Mouse (Mus musculus) gastrocnemius, adult 2 months (tissue): ENCODE measurements around the gene Tcp11l1. TPM values are rescaled to one million over a fixed set of nuclear protein-coding genes. Genes with fewer than 3 reads are reported as not detected.

Experiments
- DNase-seq: peaks from one replicate; pipeline ENCODE4 v3.0.0; 2022
- H3K27ac ChIP-seq: fragments of 200-600 bp; 2 replicates; pipeline ENCODE4 v1.8.1; 2022; ENCODE audit warnings: mild to moderate bottlenecking
- H3K4me3 ChIP-seq: fragments of 200-600 bp; 2 replicates; pipeline ENCODE4 v1.8.1; 2022; ENCODE audit warnings: mild to moderate bottlenecking, moderate library complexity
- CTCF ChIP-seq: fragments of 200-600 bp; IDR thresholded peaks from 2 replicates; pipeline ENCODE4 v1.8.1; 2022; ENCODE audit warnings: antibody characterized with exemption, mild to moderate bottlenecking, moderate library complexity
- intact Hi-C: fragments of 180-260 bp; cut with DNase I; formaldehyde crosslinking; loops from one replicate; pipeline ENCODE4 v1.15.1; 2025
- total RNA-seq, 2 experiments: library from RNA; stranded (reverse); gene quantifications; 2 replicates each; pipeline ENCODE4 v1.2.3; 2021

Gene Tcp11l1
- total RNA-seq, 2 experiments from 2014 or later = 8.6 to 9.2 TPM

DNA sequence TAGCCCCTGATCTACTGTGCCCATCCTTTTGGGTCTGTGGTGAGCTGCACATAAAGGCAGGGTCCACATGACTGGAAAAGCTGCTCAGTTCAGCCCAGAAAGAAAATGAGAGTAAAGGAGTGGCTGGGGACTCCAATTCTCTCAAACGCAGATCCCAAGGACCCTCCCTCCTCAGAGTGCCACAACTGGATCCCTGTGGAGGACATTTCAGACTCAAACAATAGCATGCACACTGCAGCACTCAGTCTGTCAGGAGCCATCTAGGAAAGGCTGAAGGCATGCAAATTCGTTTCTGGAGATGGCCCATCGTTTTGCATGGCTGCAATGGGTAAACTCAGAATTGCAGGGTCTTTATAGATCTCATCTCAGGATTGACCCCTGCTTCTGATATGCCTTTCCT lies 8.8 kb downstream of the Tcp11l1 start:
- no peak for DNase-seq
- H3K4me3 ChIP-seq = no peak overlapping the region
- intact Hi-C loops = no loop called here
- H3K27ac ChIP-seq = no peak overlapping the region
- no peak for TF ChIP-seq CTCF

GRCm38 (mm10) chr2:104699659-104700058 lies 12.3 kb downstream of the Tcp11l1 start:
- Histone ChIP-seq H3K27ac (peak overlapping the region; percentile 44), H3K4me3 (peak overlapping the region; percentile 41)
- DNase-seq = peak; percentile 37
- intact Hi-C loops = no loop called here
- TF ChIP-seq CTCF = peak; percentile 14; the same call in 1 of the 2 replicates

GRCm38 (mm10) chr2:104692551-104692950 lies 19.4 kb downstream of the Tcp11l1 start:
- Histone ChIP-seq H3K4me3 (no peak overlapping the region), H3K27ac (no peak overlapping the region)
- no peak for DNase-seq
- TF ChIP-seq CTCF = no peak
- intact Hi-C loops = no loop called here

DNA sequence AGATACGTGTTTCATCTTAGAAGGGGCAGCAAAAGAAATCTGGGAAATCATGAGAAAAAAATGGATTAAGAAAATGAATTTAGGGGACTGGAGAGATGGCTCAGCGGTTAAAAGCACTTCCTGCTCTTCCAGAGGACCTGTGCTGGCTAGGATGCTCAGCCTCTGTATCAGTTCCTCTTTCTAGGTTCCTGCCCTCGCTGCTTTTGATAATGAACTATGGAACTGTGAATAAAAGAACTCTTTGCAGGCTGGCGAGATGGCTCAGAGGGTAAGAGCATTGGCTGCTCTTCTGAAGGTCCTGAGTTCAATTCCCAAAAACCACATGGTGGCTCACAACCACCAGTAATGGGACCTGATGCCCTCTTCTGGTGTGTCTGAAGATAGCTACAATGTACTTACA lies 21.2 kb downstream of the Tcp11l1 start:
- TF ChIP-seq CTCF = no peak

GRCm38 (mm10) chr2:104688724-104689123 lies 23.2 kb downstream of the Tcp11l1 start:
- intact Hi-C loops = loop anchor here (5.0 to 10.0 kb wide), 2 partner anchors 64 to 546 kb away; no protein-coding TSS in a partner anchor
- no peak overlapping the region for H3K4me3 ChIP-seq
- H3K27ac ChIP-seq = no peak overlapping the region
- DNase-seq = no peak
- no peak for TF ChIP-seq CTCF

More for the DNA sequence above, 21.2 kb downstream of the Tcp11l1 start:
- DNase-seq = no peak
- Histone ChIP-seq H3K27ac (no peak overlapping the region), H3K4me3 (no peak overlapping the region)
- intact Hi-C loops = no loop called here

DNA sequence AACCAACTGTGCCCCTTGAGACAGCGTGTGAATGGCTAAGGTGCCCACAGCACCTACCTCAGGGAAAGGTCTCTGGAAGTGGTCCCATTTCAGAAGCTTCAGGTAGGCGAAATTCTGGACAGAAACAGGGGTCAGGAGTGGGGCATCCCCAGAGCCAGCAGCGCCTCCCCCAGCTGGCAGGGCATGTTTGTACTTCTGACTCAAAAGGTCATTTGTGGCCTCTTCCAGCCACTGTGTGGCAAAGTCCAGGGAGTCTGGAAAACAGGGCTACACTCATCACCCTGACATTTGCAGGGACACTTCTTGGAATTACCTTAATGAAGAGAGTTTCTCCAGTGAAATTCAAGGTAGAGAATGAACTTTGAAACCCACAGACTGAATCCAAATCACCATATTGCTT lies 23.6 kb downstream of the Tcp11l1 start:
- intact Hi-C loops = loop anchor here (5.0 to 10.0 kb wide), 2 partner anchors 64 to 546 kb away; no protein-coding TSS in a partner anchor
- no peak overlapping the region for H3K4me3 ChIP-seq
- no peak overlapping the region for H3K27ac ChIP-seq
- no peak for DNase-seq
- TF ChIP-seq CTCF = no peak

GRCm38 (mm10) chr2:104687261-104687660 lies 24.7 kb downstream of the Tcp11l1 start:
- Histone ChIP-seq H3K4me3 (no peak overlapping the region), H3K27ac (no peak overlapping the region)
- intact Hi-C loops = loop anchor here (5.0 to 10.0 kb wide), 2 partner anchors 65 to 548 kb away; no protein-coding TSS in a partner anchor
- TF ChIP-seq CTCF = no peak
- no peak for DNase-seq

DNA sequence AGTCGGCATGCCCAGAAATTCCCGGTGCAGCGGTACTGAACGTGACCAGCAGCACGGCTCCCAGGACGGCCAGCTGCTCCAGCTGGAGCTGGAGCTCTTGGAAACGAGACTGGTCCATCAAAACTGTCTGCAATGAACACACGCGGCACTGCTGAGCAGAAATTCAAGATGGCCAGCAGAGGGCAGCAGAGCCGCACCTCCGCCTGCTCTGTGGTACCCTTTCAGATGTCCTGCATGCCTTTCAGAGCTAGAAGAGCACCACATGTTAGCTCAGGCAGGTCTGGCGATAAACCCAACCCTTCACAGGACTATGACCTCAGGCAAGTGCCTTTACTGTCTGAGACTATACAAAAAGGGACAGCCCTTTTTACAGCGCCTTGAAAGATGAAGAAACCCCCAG lies 26.6 kb downstream of the Tcp11l1 start:
- TF ChIP-seq CTCF = no peak; the same call in none of the 2 replicates
- DNase-seq = peak; percentile 81
- Histone ChIP-seq H3K27ac (no peak overlapping the region), H3K4me3 (no peak overlapping the region)
- intact Hi-C loops = loop anchor here (2.0 to 10.0 kb wide), 3 partner anchors 67 to 549 kb away; no protein-coding TSS in a partner anchor

GRCm38 (mm10) chr2:104684771-104685170 lies 27.2 kb downstream of the Tcp11l1 start:
- no peak overlapping the region for H3K27ac ChIP-seq
- no peak for DNase-seq
- TF ChIP-seq CTCF = no peak
- intact Hi-C loops = loop anchor here (2.0 to 10.0 kb wide), 3 partner anchors 68 to 550 kb away; no protein-coding TSS in a partner anchor
- no peak overlapping the region for H3K4me3 ChIP-seq

- intact Hi-C loops = no loop called here
Observed at GRCm38 (mm10) chr2:104677326-104677725, 34.6 kb downstream of the Tcp11l1 start.

GRCm38 (mm10) chr2:104671724-104672123 lies 40.2 kb downstream of the Tcp11l1 start:
- Histone ChIP-seq H3K4me3 (no peak overlapping the region), H3K27ac (no peak overlapping the region)
- DNase-seq = no peak
- no peak for TF ChIP-seq CTCF
- intact Hi-C loops = no loop called here

More at GRCm38 (mm10) chr2:104677326-104677725, 34.6 kb downstream of the Tcp11l1 start:
- TF ChIP-seq CTCF = no peak
- Histone ChIP-seq H3K27ac (no peak overlapping the region), H3K4me3 (no peak overlapping the region)
- DNase-seq = no peak

DNA sequence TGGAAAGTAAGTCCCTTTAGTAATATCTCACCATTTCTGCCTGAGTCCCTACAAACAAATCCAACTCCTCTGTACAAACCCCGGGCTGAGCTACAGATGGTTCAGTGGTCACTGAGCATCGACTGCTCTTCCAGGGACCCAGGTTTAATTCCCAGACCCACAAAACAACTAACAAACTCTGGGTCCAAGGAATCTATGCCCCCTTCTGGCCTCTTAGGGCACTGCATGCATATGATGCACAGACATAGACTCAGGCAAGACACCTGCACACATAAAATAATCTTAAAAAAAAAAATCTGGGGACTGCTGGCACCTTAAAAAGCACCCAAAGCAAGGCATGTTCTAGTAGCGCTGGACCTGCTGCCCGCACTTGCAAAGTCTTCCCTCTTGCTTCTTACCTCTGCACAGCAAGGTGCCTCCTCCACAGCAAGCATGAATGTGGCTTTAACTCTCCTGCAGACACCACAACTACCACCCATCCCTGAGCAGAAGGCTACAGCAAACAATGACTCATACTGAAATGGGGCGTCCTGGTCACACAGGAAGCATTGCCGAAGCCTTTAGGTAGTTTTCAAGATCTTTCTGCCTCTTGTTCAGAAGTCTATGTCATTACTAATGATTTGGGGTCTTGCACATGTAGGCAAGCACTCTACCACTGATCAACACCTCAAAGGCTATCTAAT lies 42.7 kb downstream of the Tcp11l1 start:
- TF ChIP-seq CTCF = peak; percentile 20
- Histone ChIP-seq H3K27ac (no peak overlapping the region), H3K4me3 (no peak overlapping the region)
- intact Hi-C loops = no loop called here
- DNase-seq = no peak

DNA sequence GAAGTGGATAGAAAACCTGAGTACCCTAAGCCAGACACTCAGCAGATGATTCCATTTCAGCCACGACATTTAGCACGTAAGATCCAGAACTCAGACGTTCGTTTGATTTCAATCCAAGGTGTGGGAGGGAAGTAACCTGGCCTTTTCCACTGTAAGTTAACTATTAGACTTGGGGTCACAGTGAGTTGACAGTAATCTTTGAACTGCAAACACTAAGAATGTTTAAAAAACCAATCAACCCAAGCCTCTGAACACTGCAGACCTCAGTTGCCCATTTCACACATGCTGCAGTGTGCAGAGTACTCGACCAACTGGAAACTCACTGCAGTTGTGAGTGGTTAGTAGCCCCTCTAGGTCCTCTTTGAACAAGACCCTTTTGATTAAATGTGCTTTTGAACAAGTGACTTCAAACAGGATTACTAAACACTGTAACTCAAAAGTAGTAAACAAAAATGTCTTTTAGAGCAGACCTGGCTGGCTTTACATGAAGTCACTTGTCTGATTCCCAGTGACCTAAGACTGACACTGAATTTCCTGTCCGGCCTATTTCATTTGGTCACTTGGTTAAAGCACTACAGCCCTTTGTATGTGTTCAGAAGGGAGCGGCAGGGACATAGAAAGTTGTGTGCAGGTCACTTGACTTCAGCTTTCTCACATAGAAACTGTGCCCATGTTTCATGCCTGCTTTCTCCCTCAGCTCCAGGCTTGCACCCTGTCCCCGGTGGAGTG lies 48.4 kb downstream of the Tcp11l1 start:
- TF ChIP-seq CTCF = no peak

More for the DNA sequence above, 48.4 kb downstream of the Tcp11l1 start:
- intact Hi-C loops = no loop called here
- DNase-seq = no peak
- H3K27ac ChIP-seq = no peak overlapping the region
- H3K4me3 ChIP-seq = no peak overlapping the region
